Mouse (Mus musculus) C2C12 (cell line): ENCODE results near the gene Cryl1.

Experiments
- CTCF ChIP-seq: IDR thresholded peaks from one replicate; pipeline ENCODE4 v1.5.1; 2011; ENCODE audit not compliant: control insufficient read depth, insufficient read depth, insufficient read length
- MYOD1 ChIP-seq: IDR thresholded peaks from one replicate; pipeline ENCODE4 v1.6.1; 2011; ENCODE audit warnings: low read depth; ENCODE audit not compliant: control insufficient read depth, insufficient read length

DNA sequence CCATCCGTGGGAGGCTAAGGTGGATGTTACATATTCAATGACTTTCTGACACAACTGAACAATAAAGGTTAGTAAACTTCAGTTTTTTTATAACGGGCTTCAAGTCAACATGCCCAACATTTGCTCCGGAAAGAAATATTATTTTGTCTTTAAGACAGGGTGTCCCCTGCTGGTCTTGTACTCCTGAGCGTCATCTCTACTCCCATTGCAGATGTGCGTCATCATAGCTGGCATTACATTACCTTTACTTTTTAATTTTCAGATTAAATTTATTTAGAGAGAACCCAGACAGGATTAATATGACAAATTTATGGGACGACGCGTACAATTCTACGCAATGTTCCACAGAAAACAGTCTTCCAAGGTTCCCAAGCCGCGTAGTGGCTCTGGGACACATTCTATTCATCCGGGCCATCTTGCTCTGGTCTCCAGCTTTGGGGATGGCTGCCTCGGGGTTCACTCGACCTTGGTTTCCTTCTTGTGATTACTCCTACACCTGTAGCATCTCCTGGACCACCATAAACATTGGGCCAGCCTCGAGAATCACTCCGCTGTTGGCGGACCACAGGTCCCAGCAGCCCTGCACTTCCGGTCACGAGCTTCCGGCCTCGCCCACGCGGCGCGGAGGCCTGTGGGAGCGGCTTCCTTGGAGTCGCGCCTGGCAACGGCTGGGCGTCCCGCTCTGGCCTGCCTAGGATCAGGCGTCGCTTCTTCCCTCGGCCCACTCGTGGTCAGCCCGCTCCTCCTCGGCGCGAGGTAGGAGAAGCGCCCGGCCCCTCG is 25.3 kb upstream of the Cryl1 start, which contains the start of gene Ift88:
- no peak for TF ChIP-seq CTCF
- no peak for TF ChIP-seq MYOD1
